Mouse (Mus musculus) T-helper 17 cell (primary cell): ENCODE results near the gene Htr5a.

Source experiments
- in situ Hi-C, 2 experiments: fragments of 300-600 bp; cut with MboI, MseI; formaldehyde crosslinking; loops; 1 replicate in 1 of 2; 2 replicates in 1 of 2; pipeline ENCODE4 v1.15.1; 2025; ENCODE audit warnings: high pct_unique_total_duplicates in 2 of 2

The Htr5a gene

GRCm38 (mm10) chr5:27880329-27881036 is 38.5 kb downstream of the Htr5a start:
- in situ Hi-C loops, result loop anchor here in 1 of 2 experiments (10.0 kb wide), 1 partner anchor 966 kb away; no protein-coding TSS in a partner anchor

- in situ Hi-C loops, result loop anchor here in 1 of 2 experiments (10.0 kb wide), 1 partner anchor 966 kb away; no protein-coding TSS in a partner anchor
These were observed 39.3 kb downstream of the Htr5a start for GRCm38 (mm10) chr5:27881261-27881660.

- in situ Hi-C loops, result loop anchor here in 1 of 2 experiments (10.0 kb wide), 1 partner anchor 973 kb away; no protein-coding TSS in a partner anchor
These were observed 46.1 kb downstream of the Htr5a start for GRCm38 (mm10) chr5:27888080-27888479.

- in situ Hi-C loops, result no loop called here
These were observed 54.0 kb downstream of the Htr5a start for GRCm38 (mm10) chr5:27895961-27896360.

- in situ Hi-C loops, result loop anchor here in 1 of 2 experiments (25.0 kb wide), 1 partner anchor 913 kb away; no protein-coding TSS in a partner anchor
These were observed 57.8 kb downstream of the Htr5a start for GRCm38 (mm10) chr5:27899756-27900155.

- in situ Hi-C loops, result loop anchor here in 1 of 2 experiments (25.0 kb wide), 1 partner anchor 912 kb away; no protein-coding TSS in a partner anchor
These were observed 58.2 kb downstream of the Htr5a start for GRCm38 (mm10) chr5:27900186-27900585.
